Mouse (Mus musculus) midbrain, postnatal 0 days (tissue): ENCODE measurements around the gene Mylk. TPM values are rescaled to one million over a fixed set of nuclear protein-coding genes. Genes with fewer than 3 reads are reported as not detected.

Source experiments
- ATAC-seq: fragments of 200-750 bp; cut with Nextera tagmentation; 2 replicates; pipeline ENCODE4 v1.8.0; 2017; ENCODE audit warnings: moderate number of reproducible peaks, mild to moderate bottlenecking, moderate TSS enrichment, moderate library complexity; ENCODE audit not compliant: low FRiP score
- DNase-seq: peaks from one replicate; pipeline ENCODE4 v3.0.0-alpha.2; 2015; ENCODE audit warnings: low spot score
- H3K27ac ChIP-seq: fragments of 300-500 bp; sonication (generic); 2 replicates; pipeline ENCODE4 v1.5.1; 2014; ENCODE audit warnings: low read depth, mild to moderate bottlenecking, low read length, mixed read lengths
- H3K27me3 ChIP-seq: fragments of 300-500 bp; sonication (generic); 2 replicates; pipeline ENCODE4 v1.6.1; 2014; ENCODE audit warnings: low read length, control low read depth, mixed read lengths; ENCODE audit not compliant: insufficient read depth
- H3K36me3 ChIP-seq: fragments of 300-500 bp; sonication (generic); 2 replicates; pipeline ENCODE4 v1.6.1; 2014; ENCODE audit warnings: low read length, control low read depth, mixed read lengths; ENCODE audit not compliant: insufficient read depth
- H3K4me1 ChIP-seq: fragments of 300-500 bp; sonication (generic); 2 replicates; pipeline ENCODE4 v1.6.1; 2014; ENCODE audit warnings: mild to moderate bottlenecking, control low read depth, antibody characterized with exemption, low read length, mixed read lengths; ENCODE audit not compliant: insufficient read depth
- H3K4me2 ChIP-seq: fragments of 300-500 bp; sonication (generic); 2 replicates; pipeline ENCODE4 v1.6.1; 2014; ENCODE audit warnings: low read depth, mild to moderate bottlenecking, low read length, mixed read lengths; ENCODE audit not compliant: poor library complexity, severe bottlenecking
- H3K4me3 ChIP-seq: fragments of 300-500 bp; sonication (generic); 2 replicates; pipeline ENCODE4 v1.5.1; 2014; ENCODE audit warnings: low read depth, mild to moderate bottlenecking, low read length, moderate library complexity
- H3K9ac ChIP-seq: fragments of 300-500 bp; sonication (generic); replicated peaks from 2 replicates; pipeline ENCODE4 v1.6.1; 2014; ENCODE audit warnings: mild to moderate bottlenecking, low read length, moderate library complexity, mixed read lengths; ENCODE audit not compliant: poor library complexity, severe bottlenecking
- H3K9me3 ChIP-seq: fragments of 300-500 bp; sonication (generic); 2 replicates; pipeline ENCODE4 v1.6.1; 2016; ENCODE audit warnings: low read length, control low read depth
- CTCF ChIP-seq: IDR thresholded peaks from 2 replicates; pipeline ENCODE4 v1.5.1; 2016; ENCODE audit warnings: antibody characterized with exemption, mild to moderate bottlenecking
- WGBS: fragments of 180-500 bp; shearing (Covaris S2); extraction: QIAGEN DNeasy Blood & Tissue Kit; methylation state at CpG from one replicate; pipeline ENCODE4 v1.1.7; 2014; 5-methylcytosine and 5-hydroxymethylcytosine counted together
- polyA plus RNA-seq: library from polyadenylated mRNA; unstranded; fragments of >200 nt; fragmentation: Nextera tagmentation; extraction: Ambion mirVana; gene quantifications from 2 replicates; pipeline ENCODE4 v1.2.1, GENCODE M21; 2015
- total RNA-seq: library from RNA; depleted of rRNA; stranded (reverse); fragments of >200 nt; gene quantifications from 2 replicates; pipeline ENCODE4 v1.2.3, GENCODE M21; 2014

Gene Mylk
- total and polyA plus RNA-seq, 2 experiments from 2014 or later, result 3.4 to 5.6 TPM

DNA sequence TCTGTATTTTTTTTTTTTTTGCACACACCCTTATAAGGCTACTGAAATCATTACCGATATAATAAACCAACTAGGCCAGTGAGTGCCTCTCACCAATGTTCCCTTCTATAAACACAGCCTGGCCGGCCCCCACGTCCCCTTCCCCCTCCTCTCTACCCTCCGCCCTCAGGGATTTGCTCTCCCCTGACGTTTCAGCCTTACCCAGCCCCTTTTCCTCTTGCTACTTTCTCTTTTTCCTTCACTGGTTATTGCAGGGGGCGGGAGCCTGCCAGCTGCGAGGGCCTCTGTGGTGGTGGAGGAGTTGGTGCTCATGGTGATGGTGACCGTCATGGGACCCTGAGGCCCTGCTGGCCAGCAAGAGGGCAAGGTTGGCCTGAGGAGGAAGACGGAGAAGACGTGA lies 176.3 kb downstream of the Mylk start:
- DNase-seq (no peak), ATAC-seq (no peak)
- Histone ChIP-seq H3K9ac (no peak overlapping the region), H3K36me3 (no peaks in the 10 kb centered on the region), H3K4me2 (no peak overlapping the region), H3K9me3 (no peaks in the 10 kb centered on the region), H3K4me3 (no peak overlapping the region), H3K4me1 (0 out of 2 replicates have a peak, but pooled peaks cover 2% of the 10 kb centered on the region), H3K27me3 (no peaks in the 10 kb centered on the region), H3K27ac (no peak overlapping the region)
- WGBS, result 75% methylated on average over 10 of the region's 10 CpGs
- TF ChIP-seq CTCF, result no peak

DNA sequence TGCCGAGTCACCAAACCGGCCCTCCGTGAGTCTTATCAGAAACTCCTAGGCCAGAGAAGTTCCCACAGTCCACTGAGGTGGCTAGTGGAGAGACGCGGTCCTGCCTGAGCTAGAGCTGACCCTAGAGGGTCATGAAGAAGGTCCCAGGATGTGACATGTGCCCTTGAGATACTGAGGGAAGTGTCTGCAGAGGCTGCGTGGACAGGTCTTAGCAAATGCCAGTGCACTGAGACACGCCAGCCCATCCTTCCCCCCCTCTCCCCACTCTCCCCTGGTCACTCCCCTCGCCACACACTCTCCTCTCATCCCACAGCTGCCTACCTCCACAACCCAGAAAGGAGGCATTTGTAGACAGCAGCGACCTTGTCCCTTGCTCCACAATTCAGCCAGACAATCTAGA lies 178.6 kb downstream of the Mylk start:
- WGBS, result 86% methylated on average over 9 of the region's 9 CpGs

DNA sequence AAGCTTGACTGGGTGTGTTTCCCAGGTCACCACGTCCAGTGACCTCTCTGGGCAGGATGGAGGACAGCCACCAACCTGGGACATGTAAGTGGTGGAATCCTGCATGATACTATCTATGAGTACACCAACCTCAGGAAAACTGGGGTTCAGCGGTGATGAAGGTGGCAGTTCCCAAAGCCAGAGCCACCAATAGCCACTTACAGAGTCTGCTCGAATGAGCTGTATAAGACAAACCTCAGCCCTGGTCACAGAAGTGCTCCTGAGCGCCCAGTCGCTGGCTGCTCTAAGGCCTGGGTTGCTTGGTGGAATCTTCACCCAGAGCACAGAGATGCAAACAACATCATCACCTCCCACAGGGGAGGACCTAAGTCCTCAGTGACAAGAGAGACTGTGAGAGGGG lies 179.3 kb downstream of the Mylk start:
- no peak for TF ChIP-seq CTCF
- Histone ChIP-seq H3K9ac (no peak overlapping the region), H3K36me3 (no peaks in the 10 kb centered on the region), H3K4me1 (0 out of 2 replicates have a peak, but pooled peaks cover 2% of the 10 kb centered on the region), H3K27me3 (no peaks in the 10 kb centered on the region), H3K27ac (no peak overlapping the region), H3K9me3 (no peaks in the 10 kb centered on the region), H3K4me3 (no peak overlapping the region), H3K4me2 (no peak overlapping the region)
- no peak for DNase-seq
- WGBS, result 82% methylated on average over 5 of the region's 5 CpGs
- no peak for ATAC-seq

More for the DNA sequence above, 178.6 kb downstream of the Mylk start:
- H3K9me3 ChIP-seq, result no peaks in the 10 kb centered on the region
- no peak for TF ChIP-seq CTCF
- no peak overlapping the region for H3K9ac ChIP-seq
- H3K4me1 ChIP-seq, result 0 out of 2 replicates have a peak, but pooled peaks cover 2% of the 10 kb centered on the region
- no peaks in the 10 kb centered on the region for H3K36me3 ChIP-seq
- no peak overlapping the region for H3K4me3 ChIP-seq
- no peak for ATAC-seq
- H3K27me3 ChIP-seq, result no peaks in the 10 kb centered on the region
- no peak overlapping the region for H3K27ac ChIP-seq
- no peak for DNase-seq
- no peak overlapping the region for H3K4me2 ChIP-seq

DNA sequence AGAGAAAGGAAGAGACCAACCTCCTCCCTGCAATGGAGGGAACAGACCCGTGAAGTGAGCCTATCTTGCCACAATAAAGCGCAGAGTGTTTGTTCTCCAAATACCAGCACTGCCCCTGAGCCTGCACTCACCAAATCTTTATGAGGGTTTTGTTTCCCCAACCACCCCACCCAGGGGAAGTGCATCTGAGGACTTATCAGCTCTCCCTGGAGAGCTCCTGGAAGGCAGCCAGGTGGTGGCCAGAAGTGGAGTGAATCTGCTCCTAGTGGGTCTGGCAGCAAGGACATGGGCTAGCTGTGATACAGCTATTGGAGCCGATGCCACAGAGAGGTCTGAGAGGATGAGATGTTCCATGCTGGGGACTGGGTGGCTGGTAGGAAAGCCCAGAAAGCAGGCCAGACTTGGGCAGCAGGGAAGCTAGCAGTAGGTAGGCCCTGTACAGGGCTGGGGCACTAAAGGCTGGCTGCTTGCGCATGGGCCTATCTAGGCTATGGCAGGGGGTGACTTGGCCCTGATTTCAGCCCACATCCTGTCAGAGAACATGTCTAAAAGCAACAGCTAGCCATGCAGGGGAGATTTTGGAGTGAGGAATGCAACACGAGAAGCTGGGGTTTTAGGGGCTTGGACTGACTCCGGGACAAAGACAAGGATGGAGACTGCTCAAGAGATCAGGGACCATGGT lies 180.1 kb downstream of the Mylk start:
- DNase-seq, result no peak
- Histone ChIP-seq H3K4me2 (no peak overlapping the region), H3K27ac (no peak overlapping the region), H3K27me3 (no peaks in the 10 kb centered on the region), H3K9ac (no peak overlapping the region), H3K4me1 (0 out of 2 replicates have a peak, but pooled peaks cover 2% of the 10 kb centered on the region), H3K36me3 (no peaks in the 10 kb centered on the region), H3K4me3 (no peak overlapping the region), H3K9me3 (no peaks in the 10 kb centered on the region)
- no peak for ATAC-seq
- TF ChIP-seq CTCF, result no peak
- WGBS, result 70% methylated on average over 6 of the region's 6 CpGs

DNA sequence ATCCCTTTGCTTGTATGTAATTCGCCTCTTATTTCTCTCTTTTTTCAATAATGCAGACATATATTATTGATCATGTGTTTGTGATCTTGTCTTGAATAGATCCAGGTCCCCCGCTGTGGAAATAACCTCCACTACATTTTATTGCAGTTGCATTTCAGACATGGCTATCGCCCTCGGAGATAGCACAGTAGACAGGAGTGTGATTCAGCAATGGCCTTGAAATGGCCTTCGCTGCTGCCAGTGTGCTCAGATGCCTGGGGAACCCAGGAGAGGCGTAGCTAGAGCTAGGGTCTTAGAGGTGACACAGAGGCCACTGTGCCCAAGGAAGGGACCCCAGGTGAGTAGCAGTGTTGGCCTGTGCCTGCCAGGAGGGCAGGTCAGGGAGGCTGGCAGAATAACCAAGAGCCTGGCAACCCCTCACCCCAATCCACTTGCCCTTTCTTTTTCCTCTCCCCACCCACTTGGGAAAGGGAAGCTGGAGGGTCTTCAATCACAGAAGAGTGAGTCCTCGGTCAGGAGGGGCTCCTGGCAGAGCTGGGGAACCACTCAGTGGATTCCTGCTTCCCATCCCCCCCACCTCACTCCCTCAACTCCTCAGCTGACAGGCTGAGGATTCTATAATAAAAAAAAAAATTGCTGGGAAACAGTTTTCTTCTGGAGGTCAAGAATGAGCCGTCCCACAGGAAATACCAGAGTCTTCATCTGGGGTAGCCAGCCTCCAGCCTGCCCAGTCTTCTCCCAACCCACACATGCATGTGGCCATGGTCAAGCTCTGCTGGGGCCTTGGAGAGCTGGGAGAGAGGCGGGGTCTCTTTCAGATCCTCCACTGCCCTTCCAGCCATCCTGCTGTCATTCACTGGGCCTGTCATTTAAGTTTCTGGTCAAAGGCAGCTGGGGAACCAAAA lies 181.8 kb downstream of the Mylk start:
- no peak overlapping the region for H3K9ac ChIP-seq
- H3K27me3 ChIP-seq, result no peaks in the 10 kb centered on the region
- no peak for TF ChIP-seq CTCF
- no peak overlapping the region for H3K4me3 ChIP-seq
- ATAC-seq, result no peak
- H3K4me1 ChIP-seq, result 0 out of 2 replicates have a peak, but pooled peaks cover 2% of the 10 kb centered on the region
- no peak for DNase-seq
- H3K36me3 ChIP-seq, result no peaks in the 10 kb centered on the region
- no peak overlapping the region for H3K4me2 ChIP-seq
- no peaks in the 10 kb centered on the region for H3K9me3 ChIP-seq
- no peak overlapping the region for H3K27ac ChIP-seq
- 79% methylated on average over 9 of the region's 9 CpGs for WGBS

DNA sequence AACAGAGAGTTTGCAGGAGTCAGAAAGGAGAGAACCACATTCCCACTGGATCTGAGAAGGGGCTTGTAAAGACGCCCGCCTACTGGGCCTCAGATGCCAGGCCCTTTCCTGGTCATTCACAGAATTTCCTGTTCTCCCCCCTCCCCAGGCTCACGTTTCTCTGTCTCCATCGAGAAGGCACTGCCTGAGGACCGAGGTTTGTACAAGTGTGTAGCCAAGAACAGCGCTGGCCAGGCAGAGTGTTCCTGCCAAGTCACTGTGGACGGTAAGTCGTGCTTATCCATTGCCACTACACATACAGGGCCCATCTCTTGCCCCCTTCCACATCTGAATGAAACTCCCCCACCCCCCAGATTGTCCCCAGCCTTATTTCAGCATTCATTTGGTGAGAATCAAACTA lies 184.7 kb downstream of the Mylk start:
- WGBS, result 82% methylated on average over 8 of the region's 8 CpGs
- ATAC-seq, result no peak
- no peaks in the 10 kb centered on the region for H3K9me3 ChIP-seq
- no peak overlapping the region for H3K4me3 ChIP-seq
- no peaks in the 10 kb centered on the region for H3K36me3 ChIP-seq
- DNase-seq, result no peak
- no peak overlapping the region for H3K27ac ChIP-seq
- no peak for TF ChIP-seq CTCF
- H3K4me1 ChIP-seq, result 0 out of 2 replicates have a peak, but pooled peaks cover 2% of the 10 kb centered on the region
- no peak overlapping the region for H3K9ac ChIP-seq
- no peaks in the 10 kb centered on the region for H3K27me3 ChIP-seq
- H3K4me2 ChIP-seq, result no peak overlapping the region
